Mouse (Mus musculus) urinary bladder, postnatal 10 days (tissue): ENCODE data around the gene Smurf1.

Experiments used
- DNase-seq: peaks from one replicate; pipeline ENCODE4 v3.0.0; 2022; ENCODE audit warnings: low spot score

The Smurf1 gene

GRCm38 (mm10) chr5:144914433-144914906, 51.2 kb downstream of the Smurf1 start:
- no peak for DNase-seq

- DNase-seq: no peak
These were observed 51.7 kb downstream of the Smurf1 start for GRCm38 (mm10) chr5:144913923-144914322.

GRCm38 (mm10) chr5:144913361-144913760, 52.3 kb downstream of the Smurf1 start:
- DNase-seq: no peak

- no peak for DNase-seq
These were observed 52.9 kb downstream of the Smurf1 start for GRCm38 (mm10) chr5:144912519-144913310.

- DNase-seq: no peak
These were observed 56.1 kb downstream of the Smurf1 start for GRCm38 (mm10) chr5:144909521-144909920.

GRCm38 (mm10) chr5:144907591-144907990, 58.1 kb downstream of the Smurf1 start:
- DNase-seq: no peak

GRCm38 (mm10) chr5:144904356-144905134, 61.1 kb downstream of the Smurf1 start:
- DNase-seq: no peak

- no peak for DNase-seq
These were observed 63.9 kb downstream of the Smurf1 start for GRCm38 (mm10) chr5:144901791-144902190.

- DNase-seq: no peak
These were observed 64.6 kb downstream of the Smurf1 start for GRCm38 (mm10) chr5:144901035-144901434.

- no peak for DNase-seq
These were observed 67.1 kb downstream of the Smurf1 start for GRCm38 (mm10) chr5:144898448-144899052.

GRCm38 (mm10) chr5:144897881-144898280, 67.8 kb downstream of the Smurf1 start:
- no peak for DNase-seq

GRCm38 (mm10) chr5:144891276-144891675, 74.4 kb downstream of the Smurf1 start:
- DNase-seq: no peak

- no peak for DNase-seq
These were observed 79.5 kb downstream of the Smurf1 start for GRCm38 (mm10) chr5:144885968-144886650.

- no peak for DNase-seq
These were observed 80.9 kb downstream of the Smurf1 start for GRCm38 (mm10) chr5:144884629-144885217.

- DNase-seq: no peak
These were observed 83.8 kb downstream of the Smurf1 start for GRCm38 (mm10) chr5:144881670-144882399.

GRCm38 (mm10) chr5:144877021-144877420, 88.6 kb downstream of the Smurf1 start:
- DNase-seq: no peak

GRCm38 (mm10) chr5:144875892-144876291, 89.8 kb downstream of the Smurf1 start:
- DNase-seq: no peak

- no peak for DNase-seq
These were observed 90.4 kb downstream of the Smurf1 start for GRCm38 (mm10) chr5:144875227-144875626.

- no peak for DNase-seq
These were observed 92.8 kb downstream of the Smurf1 start for GRCm38 (mm10) chr5:144872867-144873266.

- DNase-seq: no peak
These were observed 93.3 kb downstream of the Smurf1 start for GRCm38 (mm10) chr5:144872326-144872725.

- DNase-seq: no peak
These were observed 93.9 kb downstream of the Smurf1 start for GRCm38 (mm10) chr5:144871775-144872174.
